Mouse (Mus musculus) heart, postnatal 0 days (tissue): ENCODE measurements around the gene D430041D05Rik.

Experiments
- CTCF ChIP-seq: IDR thresholded peaks from 2 replicates; pipeline ENCODE4 v1.5.1; 2016; ENCODE audit warnings: antibody characterized with exemption, control low read depth, low read depth
- EP300 ChIP-seq: IDR thresholded peaks from 2 replicates; pipeline ENCODE4 v1.6.1; 2016; ENCODE audit warnings: antibody characterized with exemption, low read depth

GRCm38 (mm10) chr2:104178251-104178650, 232.6 kb downstream of the D430041D05Rik start:
- TF ChIP-seq CTCF, result no peak
- TF ChIP-seq EP300, result no peak
